Mouse (Mus musculus) neutrophil, adult 83 days (primary cell): ENCODE data around the gene Itgb1bp1. TPM values are rescaled to one million over a fixed set of nuclear protein-coding genes. Genes with fewer than 3 reads are reported as not detected.

Experiments used
- total RNA-seq, 2 experiments: library from RNA; stranded (reverse); gene quantifications; one replicate each; pipeline ENCODE4 v1.2.4; 2023

The Itgb1bp1 gene
- total RNA-seq = 10 to 100 TPM; 30.8 to 43.7 TPM

GRCm38 (mm10) chr12:21286243-21286622 lies at the start of gene Itgb1bp1:
Gene Itgb1bp1, minus strand, starts transcription at chr12:21286284.

GRCm38 (mm10) chr12:21315923-21316868 lies 30.1 kb upstream of the Itgb1bp1 start, which contains the start of gene Iah1:
Gene Iah1, plus strand, starts transcription at chr12:21316389.

GRCm38 (mm10) chr12:21284761-21285441 lies 1.2 kb downstream of the Itgb1bp1 start, which contains the start of gene Cpsf3:
Gene Cpsf3, plus strand, starts transcription at chr12:21285391.

Other genes starting within 250 kb of the Itgb1bp1 start
- gene Cpsf3, start 893 bp downstream of the Itgb1bp1 start, total RNA-seq = 10 to 100 TPM; 55.9 to 59.6 TPM
- gene Iah1, start 30.1 kb upstream of the Itgb1bp1 start, total RNA-seq = 10 to 100 TPM; 18.3 to 19.2 TPM
- gene Adam17, start 87.3 kb upstream of the Itgb1bp1 start, total RNA-seq = 10 to 100 TPM; 51.4 to 60.2 TPM
- gene Ywhaq, start 131.4 kb upstream of the Itgb1bp1 start, total RNA-seq = 10 to 100 TPM; 88.1 to 98.4 TPM